Mouse (Mus musculus) liver, embryonic 15.5 days (tissue): Measurements from ENCODE around the gene Trim29. TPM values are rescaled to one million over a fixed set of nuclear protein-coding genes. Genes with fewer than 3 reads are reported as not detected.

Source experiments
- ATAC-seq: fragments of 200-750 bp; cut with Nextera tagmentation; 2 replicates; pipeline ENCODE4 v1.8.0; 2017; ENCODE audit warnings: moderate number of reproducible peaks, mild to moderate bottlenecking, moderate library complexity; ENCODE audit not compliant: insufficient read depth
- H3K27ac ChIP-seq: fragments of 300-500 bp; sonication (generic); replicated peaks from 2 replicates; pipeline ENCODE4 v1.5.1; 2015; ENCODE audit warnings: mild to moderate bottlenecking, inconsistent platforms
- H3K27me3 ChIP-seq: fragments of 300-500 bp; sonication (generic); 2 replicates; pipeline ENCODE4 v1.6.1; 2015; ENCODE audit warnings: mild to moderate bottlenecking, inconsistent platforms
- H3K36me3 ChIP-seq: fragments of 300-500 bp; sonication (generic); replicated peaks from 2 replicates; pipeline ENCODE4 v1.6.1; 2015; ENCODE audit warnings: moderate library complexity, mild to moderate bottlenecking, inconsistent platforms
- H3K4me1 ChIP-seq: fragments of 300-500 bp; sonication (generic); replicated peaks from 2 replicates; pipeline ENCODE4 v1.6.1; 2015; ENCODE audit warnings: inconsistent platforms
- H3K4me2 ChIP-seq: fragments of 300-500 bp; sonication (generic); 2 replicates; pipeline ENCODE4 v1.6.1; 2015; ENCODE audit warnings: moderate library complexity, mild to moderate bottlenecking, inconsistent platforms
- H3K4me3 ChIP-seq: fragments of 300-500 bp; sonication (generic); replicated peaks from 2 replicates; pipeline ENCODE4 v1.5.1; 2015; ENCODE audit warnings: mild to moderate bottlenecking, inconsistent platforms
- H3K9ac ChIP-seq: fragments of 300-500 bp; sonication (generic); 2 replicates; pipeline ENCODE4 v1.6.1; 2015; ENCODE audit warnings: moderate library complexity, mild to moderate bottlenecking, inconsistent platforms
- H3K9me3 ChIP-seq: fragments of 300-500 bp; sonication (generic); replicated peaks from 2 replicates; pipeline ENCODE4 v1.6.1; 2016; ENCODE audit warnings: inconsistent platforms
- WGBS: fragments of 180-500 bp; shearing (Covaris S2); methylation state at CpG from one replicate; pipeline ENCODE4 v1.1.7; 2015; ENCODE audit warnings: mixed read lengths; ENCODE audit not compliant: insufficient replicate concordance; 5-methylcytosine and 5-hydroxymethylcytosine counted together
- polyA plus RNA-seq: library from polyadenylated mRNA; unstranded; fragments of >200 nt; fragmentation: Nextera tagmentation; extraction: Ambion mirVana; gene quantifications from 2 replicates; pipeline ENCODE4 v1.2.1, GENCODE M21; 2015

Gene Trim29
- polyA plus RNA-seq, 1 experiment from 2014 or later, result 0.03 TPM

DNA sequence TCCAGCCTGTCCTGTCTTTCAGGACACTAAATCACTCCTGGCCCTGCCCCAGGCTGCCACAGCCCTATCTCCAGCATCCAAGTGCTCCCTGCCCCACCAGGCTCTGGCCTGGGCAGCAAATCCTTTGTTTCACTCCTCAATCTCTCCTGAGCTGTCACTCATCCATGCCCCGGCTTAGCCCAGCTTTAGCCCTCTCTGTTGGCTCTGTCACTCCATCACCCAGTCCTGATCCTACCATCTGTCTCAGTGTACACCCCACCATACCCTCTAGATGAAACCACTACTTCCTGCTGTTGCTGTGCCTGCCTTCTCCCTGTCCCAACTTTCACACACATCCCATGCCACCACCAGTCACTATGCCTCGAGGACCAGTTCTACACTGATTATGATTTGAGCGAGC lies 73.8 kb downstream of the Trim29 start:
- Histone ChIP-seq H3K4me3 (no peak overlapping the region), H3K27ac (no peak overlapping the region), H3K27me3 (no peaks in the 10 kb centered on the region; the same call in none of the 2 replicates), H3K4me2 (no peak overlapping the region), H3K9ac (no peak overlapping the region), H3K9me3 (no peaks in the 10 kb centered on the region), H3K4me1 (no peaks in the 10 kb centered on the region), H3K36me3 (no peaks in the 10 kb centered on the region)
- no peak for ATAC-seq
- WGBS, result 45% methylated on average over 3 of the region's 3 CpGs

Other genes with a start within 250 kb of the Trim29 start
- 6.1 and 8.5 TPM in 2 replicates for gene Arhgef12, start 203.6 kb upstream of the Trim29 start, polyA plus RNA-seq
- gene Tmem136, start 194.3 kb upstream of the Trim29 start, polyA plus RNA-seq, result 0.76 and 1.0 TPM in 2 replicates
- not detected in 2 replicates for gene Pou2f3, start 100.5 kb upstream of the Trim29 start, polyA plus RNA-seq
- 26.8 and 30.0 TPM in 2 replicates for gene Oaf, start 70.9 kb upstream of the Trim29 start, polyA plus RNA-seq